Mouse (Mus musculus) limb, embryonic 13.5 days (tissue): ENCODE data around the gene Tuba1a. TPM values are rescaled to one million over a fixed set of nuclear protein-coding genes. Genes with fewer than 3 reads are reported as not detected.
"Not testable (repeated sequence)": the region's sequence is repeated elsewhere in the genome, so short reads cannot be mapped to it uniquely, and the experiment has no call there.

ENCODE experiments used
- ATAC-seq: fragments of 200-750 bp; cut with Nextera tagmentation; 2 replicates; pipeline ENCODE4 v1.8.0; 2017; ENCODE audit warnings: low read depth, moderate number of reproducible peaks, moderate TSS enrichment; ENCODE audit not compliant: low FRiP score
- H3K27ac ChIP-seq: fragments of 300-500 bp; sonication (generic); 2 replicates; pipeline ENCODE4 v1.5.1; 2015; ENCODE audit warnings: inconsistent platforms, mild to moderate bottlenecking, moderate library complexity
- H3K27me3 ChIP-seq: fragments of 300-500 bp; sonication (generic); 2 replicates; pipeline ENCODE4 v1.6.1; 2015; ENCODE audit warnings: mild to moderate bottlenecking, inconsistent platforms
- H3K36me3 ChIP-seq: fragments of 300-500 bp; sonication (generic); 2 replicates; pipeline ENCODE4 v1.6.1; 2015; ENCODE audit warnings: inconsistent platforms, mild to moderate bottlenecking, moderate library complexity
- H3K4me1 ChIP-seq: fragments of 300-500 bp; sonication (generic); 2 replicates; pipeline ENCODE4 v1.6.1; 2015; ENCODE audit warnings: inconsistent platforms
- H3K4me2 ChIP-seq: fragments of 300-500 bp; sonication (generic); replicated peaks from 2 replicates; pipeline ENCODE4 v1.6.1; 2015; ENCODE audit warnings: inconsistent platforms, mild to moderate bottlenecking, moderate library complexity
- H3K4me3 ChIP-seq: fragments of 300-500 bp; sonication (generic); 2 replicates; pipeline ENCODE4 v1.5.1; 2015; ENCODE audit warnings: moderate library complexity, mild to moderate bottlenecking, inconsistent platforms
- H3K9ac ChIP-seq: fragments of 300-500 bp; sonication (generic); 2 replicates; pipeline ENCODE4 v1.6.1; 2015; ENCODE audit warnings: mild to moderate bottlenecking, inconsistent platforms
- H3K9me3 ChIP-seq: fragments of 300-500 bp; sonication (generic); 2 replicates; pipeline ENCODE4 v1.6.1; 2016; ENCODE audit warnings: inconsistent platforms
- WGBS: fragments of 180-500 bp; shearing (Covaris S2); methylation state at CpG from one replicate; pipeline ENCODE4 v1.1.7; 2015; 5-methylcytosine and 5-hydroxymethylcytosine counted together
- polyA plus RNA-seq: library from polyadenylated mRNA; unstranded; fragments of >200 nt; fragmentation: Nextera tagmentation; extraction: Ambion mirVana; gene quantifications from 2 replicates; pipeline ENCODE4 v1.2.1, GENCODE M21; 2015

Tuba1a gene
- polyA plus RNA-seq, 1 experiment from 2014 or later = 1,426 TPM

DNA sequence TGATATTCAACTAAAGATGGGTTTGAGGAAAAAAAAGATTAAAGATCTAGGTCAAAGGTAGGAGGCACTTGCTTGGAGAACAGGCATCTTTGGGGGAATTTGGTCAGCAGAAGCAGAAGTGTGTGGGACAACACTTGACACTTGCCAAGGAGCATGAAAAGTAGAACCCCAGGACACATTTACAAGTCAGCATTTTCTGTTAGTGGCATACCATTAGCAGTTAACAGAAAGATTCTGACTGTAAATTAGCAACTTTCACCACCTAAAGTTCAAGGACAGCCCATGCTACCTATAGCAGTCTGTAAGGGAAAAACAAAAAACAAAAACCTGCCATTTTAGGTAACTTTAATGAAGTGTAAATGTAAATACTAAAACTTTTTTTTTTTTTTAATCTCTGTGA, 5.1 kb downstream of the Tuba1a start:
- H3K4me2 ChIP-seq = no peak overlapping the region
- ATAC-seq = no peak
- peaks cover 11% of the 10 kb centered on the region for H3K36me3 ChIP-seq
- H3K27me3 ChIP-seq = no peaks in the 10 kb centered on the region
- H3K27ac ChIP-seq = no peak overlapping the region
- no peak overlapping the region for H3K9ac ChIP-seq
- peaks cover 9% of the 10 kb centered on the region for H3K4me1 ChIP-seq
- no peak overlapping the region for H3K4me3 ChIP-seq
- 0 out of 2 replicates have a peak, but pooled peaks cover 4% of the 10 kb centered on the region for H3K9me3 ChIP-seq

DNA sequence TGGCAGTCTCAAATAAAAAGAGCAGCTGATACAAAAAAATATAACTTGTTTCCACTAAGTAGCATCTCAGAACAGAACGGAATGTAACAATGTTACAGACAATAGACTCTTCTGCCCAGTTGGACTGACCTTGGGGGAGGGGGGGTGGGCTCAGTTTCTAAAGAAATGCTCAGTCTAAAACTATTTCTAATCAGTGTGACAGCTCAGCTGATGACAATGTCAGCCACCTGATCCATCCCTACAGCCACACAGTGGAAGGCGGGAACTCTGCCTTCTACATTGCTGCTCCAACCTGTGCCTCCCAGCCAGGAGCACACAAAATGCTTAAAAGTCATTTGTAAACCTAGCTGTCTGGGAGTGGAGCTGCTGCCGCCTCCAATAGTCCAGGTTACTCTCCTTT, 5.6 kb downstream of the Tuba1a start:
- H3K36me3 ChIP-seq = peaks cover 11% of the 10 kb centered on the region
- no peak overlapping the region for H3K4me2 ChIP-seq
- no peak overlapping the region; the same call in 1 of the 2 replicates for H3K27ac ChIP-seq
- WGBS = 52% methylated on average over 3 of the region's 3 CpGs
- H3K4me3 ChIP-seq = no peak overlapping the region
- ATAC-seq = no peak
- H3K4me1 ChIP-seq = peaks cover 9% of the 10 kb centered on the region
- H3K9me3 ChIP-seq = 0 out of 2 replicates have a peak, but pooled peaks cover 4% of the 10 kb centered on the region
- no peak overlapping the region for H3K9ac ChIP-seq
- H3K27me3 ChIP-seq = no peaks in the 10 kb centered on the region

DNA sequence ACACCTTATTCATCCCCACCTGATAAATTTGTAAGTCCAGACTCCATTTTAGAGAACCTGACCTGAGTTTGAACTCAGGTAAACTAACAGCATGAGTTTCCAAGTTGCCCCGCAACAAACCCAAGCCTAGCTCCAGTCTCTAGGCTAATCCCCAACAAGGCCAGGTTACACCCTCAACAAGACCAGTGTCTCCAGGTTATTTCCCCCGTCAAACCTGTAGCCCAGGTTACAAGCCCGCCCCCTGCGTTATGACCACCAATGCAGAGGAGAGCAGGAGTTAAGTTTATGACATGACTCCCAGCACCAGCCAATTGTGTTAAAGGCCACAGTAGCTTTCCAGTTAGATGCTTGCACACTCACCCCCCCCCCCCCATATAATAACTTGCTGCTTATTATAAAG, 10.4 kb downstream of the Tuba1a start:
- Histone ChIP-seq H3K4me3 (no peak overlapping the region), H3K36me3 (no peaks in the 10 kb centered on the region), H3K27me3 (no peaks in the 10 kb centered on the region), H3K9ac (no peak overlapping the region), H3K4me1 (no peaks in the 10 kb centered on the region), H3K9me3 (0 out of 2 replicates have a peak, but pooled peaks cover 4% of the 10 kb centered on the region), H3K4me2 (no peak overlapping the region), H3K27ac (no peak overlapping the region)
- WGBS = 65% methylated on average over 4 of the region's 4 CpGs
- ATAC-seq = no peak

DNA sequence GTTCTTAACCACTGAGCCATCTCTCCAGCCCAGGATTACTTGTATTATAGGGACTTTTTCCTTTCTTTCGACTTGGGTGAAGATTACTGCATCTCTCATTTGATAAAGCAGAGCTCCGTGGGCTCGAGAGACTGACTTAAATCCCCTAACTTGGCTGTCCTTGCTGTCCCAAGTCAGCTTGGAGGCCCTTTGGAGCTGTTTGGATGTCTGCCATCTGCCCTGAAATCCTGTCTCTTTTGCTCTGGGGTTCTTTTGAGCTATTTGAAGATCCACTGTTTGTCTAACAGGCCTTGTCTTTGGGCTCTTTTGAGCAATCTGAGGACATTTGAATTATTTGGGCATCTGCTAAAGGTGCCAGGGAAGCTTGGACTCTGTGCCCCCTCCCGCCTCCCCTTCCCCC, 11.4 kb downstream of the Tuba1a start:
- Histone ChIP-seq H3K27ac (no peak overlapping the region), H3K36me3 (no peaks in the 10 kb centered on the region), H3K4me1 (no peaks in the 10 kb centered on the region), H3K4me2 (no peak overlapping the region), H3K4me3 (no peak overlapping the region), H3K9me3 (0 out of 2 replicates have a peak, but pooled peaks cover 4% of the 10 kb centered on the region), H3K27me3 (no peaks in the 10 kb centered on the region), H3K9ac (no peak overlapping the region)
- WGBS = 87% methylated on average over 4 of the region's 4 CpGs
- no peak for ATAC-seq

DNA sequence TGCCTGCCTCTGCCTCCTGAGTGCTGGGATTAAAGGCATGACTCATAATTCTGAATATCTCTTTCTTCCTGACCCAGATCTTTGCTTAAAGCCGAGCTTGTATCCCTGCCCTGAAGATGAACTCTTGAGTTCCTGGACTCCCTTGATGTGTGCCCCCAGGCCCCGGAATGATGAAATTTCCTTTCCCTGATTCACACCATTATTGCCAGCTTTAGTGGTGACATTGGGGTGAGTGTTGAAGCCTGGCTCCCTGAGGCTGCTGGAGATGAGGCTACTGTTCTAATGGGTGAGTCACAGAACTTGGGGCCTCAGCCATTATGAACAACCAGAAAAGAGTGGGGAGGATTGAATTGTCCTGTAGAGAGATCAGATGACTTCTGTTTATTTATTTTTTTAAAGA, 12.0 kb downstream of the Tuba1a start:
- no peak for ATAC-seq
- H3K9ac ChIP-seq = no peak overlapping the region
- no peaks in the 10 kb centered on the region for H3K4me1 ChIP-seq
- H3K27me3 ChIP-seq = no peaks in the 10 kb centered on the region
- no peak overlapping the region for H3K4me3 ChIP-seq
- 0 out of 2 replicates have a peak, but pooled peaks cover 4% of the 10 kb centered on the region for H3K9me3 ChIP-seq
- no peaks in the 10 kb centered on the region for H3K36me3 ChIP-seq
- H3K4me2 ChIP-seq = no peak overlapping the region
- no peak overlapping the region for H3K27ac ChIP-seq
- 71% methylated on average over 2 of the region's 2 CpGs for WGBS

DNA sequence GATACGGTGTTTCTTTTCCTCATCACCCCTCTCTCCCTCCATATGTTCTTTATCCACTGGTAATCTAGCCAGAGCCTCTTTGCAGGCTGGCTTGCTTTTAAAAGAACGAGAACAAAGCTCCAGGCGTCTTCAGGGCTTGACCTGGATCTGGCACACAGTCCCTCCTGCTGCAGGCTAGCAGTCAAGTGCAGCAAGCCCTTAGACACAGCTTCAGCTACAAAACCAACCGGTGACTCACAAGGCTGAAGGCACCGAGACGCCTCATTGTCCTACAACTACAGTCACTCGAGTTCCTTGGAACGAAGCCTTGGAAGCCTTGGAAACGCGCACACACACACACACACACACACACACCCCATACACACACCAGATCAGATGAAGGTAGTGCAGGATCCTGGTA, 12.7 kb downstream of the Tuba1a start:
- peaks cover 5% of the 10 kb centered on the region for H3K4me1 ChIP-seq
- H3K27ac ChIP-seq = no peak overlapping the region
- H3K4me2 ChIP-seq = no peak overlapping the region
- H3K4me3 ChIP-seq = no peak overlapping the region
- no peak overlapping the region for H3K9ac ChIP-seq
- no peaks in the 10 kb centered on the region for H3K36me3 ChIP-seq
- no peak for ATAC-seq
- WGBS = 65% methylated on average over 10 of the region's 10 CpGs
- no peaks in the 10 kb centered on the region for H3K27me3 ChIP-seq
- 0 out of 2 replicates have a peak, but pooled peaks cover 4% of the 10 kb centered on the region for H3K9me3 ChIP-seq

DNA sequence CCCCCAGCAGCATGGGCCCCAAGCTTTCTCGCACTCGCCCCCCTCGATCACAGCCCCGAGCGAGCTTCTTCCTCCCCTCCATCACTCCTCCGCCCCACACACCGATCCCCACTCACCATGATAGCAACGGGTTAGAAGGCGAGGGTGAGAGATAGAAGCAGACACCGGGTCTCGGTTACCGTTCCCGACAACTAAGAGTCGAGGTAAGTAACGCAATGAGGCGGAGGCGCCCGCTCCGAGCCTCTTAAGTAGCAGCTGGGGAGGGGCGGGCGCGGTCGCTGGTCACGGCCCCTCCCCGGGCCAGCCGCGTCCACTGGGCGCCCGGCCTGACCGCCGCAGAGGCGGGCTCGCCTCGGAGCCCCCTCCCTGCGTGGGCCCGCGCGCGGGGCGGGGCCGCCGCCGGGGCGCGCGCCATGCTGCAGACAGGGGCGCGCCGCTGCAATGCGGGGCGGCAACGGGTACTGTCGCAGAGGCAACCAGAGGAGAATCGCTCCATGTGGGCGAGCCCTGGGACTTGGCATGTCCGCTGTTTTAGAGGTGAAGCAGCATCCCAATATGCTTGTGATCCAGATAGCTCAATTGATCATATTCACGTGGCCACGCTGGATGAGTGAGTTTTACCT, 19.2 kb downstream of the Tuba1a start, which contains the start of gene Tuba1b:
Tuba1b (minus strand) TSS at position 349 of the 623 bp plus-strand sequence.
- Histone ChIP-seq H3K36me3 (peaks cover 10% of the 10 kb centered on the region), H3K4me1 (peaks cover 22% of the 10 kb centered on the region), H3K27ac (peak within 1 kb of the TSS; percentile 99), H3K27me3 (no peaks in the 10 kb centered on the region), H3K9ac (peak within 1 kb of the TSS; percentile 96), H3K4me3 (peak within 1 kb of the TSS; percentile 78), H3K4me2 (peak within 1 kb of the TSS; percentile 85), H3K9me3 (no peaks in the 10 kb centered on the region)
- WGBS = under 1% methylated on average over 54 of the region's 58 CpGs
- peak; percentile 96 for ATAC-seq

DNA sequence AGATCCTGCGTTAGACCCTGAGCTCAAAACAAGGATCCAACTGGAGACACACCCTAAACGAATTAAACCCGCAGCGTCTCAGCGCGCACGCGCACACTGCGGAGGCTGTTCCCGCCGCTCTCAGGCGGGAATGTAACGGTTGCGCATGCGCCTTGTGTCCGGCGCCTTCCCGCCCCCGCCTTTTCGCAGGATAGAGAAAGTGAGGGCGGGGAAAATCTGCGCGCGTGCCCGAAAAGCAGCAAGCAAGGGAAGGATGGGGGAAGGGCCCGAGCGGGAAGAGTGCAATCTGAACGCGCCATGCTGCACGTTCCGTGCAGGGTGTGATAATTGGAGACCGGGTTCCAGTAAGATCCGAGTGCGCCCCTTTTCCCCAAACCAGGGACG, 19.7 kb downstream of the Tuba1a start:
- Histone ChIP-seq H3K27ac (peak overlapping the region; percentile 99), H3K4me2 (peak overlapping the region; percentile 85), H3K4me1 (peaks cover 25% of the 10 kb centered on the region), H3K9ac (peak overlapping the region; percentile 96), H3K9me3 (no peaks in the 10 kb centered on the region), H3K27me3 (no peaks in the 10 kb centered on the region), H3K36me3 (peaks cover 10% of the 10 kb centered on the region), H3K4me3 (peak overlapping the region; percentile 78)
- under 1% methylated on average over 35 of the region's 35 CpGs for WGBS
- peak; percentile 87 for ATAC-seq

DNA sequence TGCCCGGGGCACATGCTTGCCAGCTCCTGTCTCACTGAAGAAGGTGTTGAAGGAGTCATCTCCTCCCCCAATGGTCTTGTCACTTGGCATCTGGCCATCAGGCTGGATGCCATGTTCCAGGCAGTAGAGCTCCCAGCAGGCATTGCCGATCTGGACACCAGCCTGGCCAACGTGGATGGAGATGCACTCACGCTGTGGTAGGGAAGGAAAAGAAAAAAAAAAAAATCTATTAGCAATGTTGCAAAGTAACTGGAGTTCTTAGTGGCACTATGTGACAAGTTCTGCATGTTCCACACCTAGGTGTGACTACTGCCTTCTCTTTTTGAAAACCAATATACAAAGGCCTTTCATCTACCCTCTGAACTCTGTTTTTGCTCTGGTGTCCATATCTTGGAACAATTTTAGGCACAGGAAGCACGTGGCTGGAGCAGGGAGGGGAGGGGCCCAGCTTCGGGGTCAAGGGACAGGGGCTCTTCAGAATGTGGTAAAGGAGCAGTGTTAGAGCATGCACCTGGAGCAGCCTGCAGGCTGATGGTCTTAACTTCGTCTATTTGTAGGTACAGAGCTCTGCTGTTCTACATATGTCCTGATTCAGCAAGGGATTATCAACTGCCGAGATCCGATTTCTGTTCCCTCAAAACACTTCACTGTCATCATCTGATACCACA, 20.4 kb downstream of the Tuba1a start:
- not testable (repeated sequence) for H3K9me3 ChIP-seq, H3K27me3 ChIP-seq, ATAC-seq
- H3K27ac ChIP-seq = peak overlapping the region; percentile 99
- 17% methylated on average over 8 of the region's 9 CpGs for WGBS
- H3K9ac ChIP-seq = peak overlapping the region; percentile 96
- peaks cover 10% of the 10 kb centered on the region for H3K36me3 ChIP-seq
- H3K4me3 ChIP-seq = peak overlapping the region; percentile 78
- peaks cover 30% of the 10 kb centered on the region for H3K4me1 ChIP-seq
- peak overlapping the region; percentile 85 for H3K4me2 ChIP-seq

DNA sequence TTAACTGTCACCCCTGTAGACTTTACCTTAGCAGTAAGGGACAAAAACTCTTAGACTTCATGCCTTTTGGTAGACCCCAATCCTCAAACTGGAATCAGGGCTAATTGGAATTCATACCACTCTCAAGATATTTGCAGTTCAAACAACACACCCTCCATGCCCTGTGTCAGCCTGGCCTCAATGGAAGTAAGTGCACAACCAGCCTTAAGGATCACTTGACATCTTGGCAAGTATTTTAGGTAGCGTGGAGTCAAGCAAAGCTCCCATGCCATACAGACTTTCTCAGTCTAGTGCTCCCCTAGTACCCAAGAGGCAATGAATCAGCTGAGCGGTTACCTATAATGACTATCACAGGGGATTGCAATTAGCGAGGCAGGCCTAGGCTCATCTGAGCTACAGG, 22.5 kb downstream of the Tuba1a start:
- no peak for ATAC-seq
- 74% methylated on average over 3 of the region's 3 CpGs for WGBS
- H3K9ac ChIP-seq = peak overlapping the region; percentile 25; the same call in 1 of the 2 replicates
- no peak overlapping the region for H3K4me3 ChIP-seq
- no peak overlapping the region for H3K4me2 ChIP-seq
- H3K27ac ChIP-seq = peak overlapping the region; percentile 44; the same call in 1 of the 2 replicates
- peaks cover 10% of the 10 kb centered on the region for H3K36me3 ChIP-seq
- H3K27me3 ChIP-seq = no peaks in the 10 kb centered on the region
- no peaks in the 10 kb centered on the region for H3K9me3 ChIP-seq
- H3K4me1 ChIP-seq = peaks cover 27% of the 10 kb centered on the region

DNA sequence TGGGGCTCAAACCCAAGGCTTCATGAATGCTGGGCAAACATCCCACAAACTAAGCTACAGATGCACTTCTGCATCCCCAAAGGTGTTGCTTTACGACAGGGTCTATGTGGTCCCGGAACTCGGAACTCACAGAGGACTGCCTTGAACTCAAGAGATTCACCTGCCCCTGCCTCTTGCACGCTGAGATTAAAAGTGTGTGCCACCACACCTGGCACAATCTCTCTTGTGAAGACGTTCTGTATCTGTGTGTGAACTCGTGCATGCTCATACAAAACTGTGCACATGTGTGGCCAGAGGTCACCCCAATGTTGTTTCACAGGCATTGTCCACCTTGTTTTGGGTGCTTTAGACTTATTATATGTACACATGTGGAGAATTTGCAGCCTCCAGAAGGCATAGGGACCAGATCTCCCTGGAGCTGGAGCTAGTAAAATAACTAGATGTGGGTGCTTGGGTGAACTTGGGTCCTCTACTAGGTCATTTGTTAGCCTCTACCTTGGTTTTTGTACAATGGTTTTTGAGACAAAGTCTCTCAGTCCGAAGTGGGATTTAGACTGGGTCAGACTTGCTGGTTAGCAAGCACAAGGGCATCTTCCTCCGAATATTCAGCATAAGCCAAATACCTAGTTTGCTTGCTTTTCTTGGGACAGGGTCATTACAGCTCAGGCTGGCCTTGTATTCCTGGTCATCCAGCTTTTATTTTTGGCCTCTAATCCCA, 23.3 kb downstream of the Tuba1a start:
- H3K9ac ChIP-seq = no peak overlapping the region
- no peak overlapping the region for H3K4me2 ChIP-seq
- 51% methylated on average over 8 of the region's 8 CpGs for WGBS
- H3K4me3 ChIP-seq = no peak overlapping the region
- H3K9me3 ChIP-seq = no peaks in the 10 kb centered on the region
- ATAC-seq = no peak
- peaks cover 10% of the 10 kb centered on the region for H3K36me3 ChIP-seq
- H3K4me1 ChIP-seq = peaks cover 18% of the 10 kb centered on the region
- H3K27ac ChIP-seq = no peak overlapping the region; the same call in 1 of the 2 replicates
- no peaks in the 10 kb centered on the region for H3K27me3 ChIP-seq

DNA sequence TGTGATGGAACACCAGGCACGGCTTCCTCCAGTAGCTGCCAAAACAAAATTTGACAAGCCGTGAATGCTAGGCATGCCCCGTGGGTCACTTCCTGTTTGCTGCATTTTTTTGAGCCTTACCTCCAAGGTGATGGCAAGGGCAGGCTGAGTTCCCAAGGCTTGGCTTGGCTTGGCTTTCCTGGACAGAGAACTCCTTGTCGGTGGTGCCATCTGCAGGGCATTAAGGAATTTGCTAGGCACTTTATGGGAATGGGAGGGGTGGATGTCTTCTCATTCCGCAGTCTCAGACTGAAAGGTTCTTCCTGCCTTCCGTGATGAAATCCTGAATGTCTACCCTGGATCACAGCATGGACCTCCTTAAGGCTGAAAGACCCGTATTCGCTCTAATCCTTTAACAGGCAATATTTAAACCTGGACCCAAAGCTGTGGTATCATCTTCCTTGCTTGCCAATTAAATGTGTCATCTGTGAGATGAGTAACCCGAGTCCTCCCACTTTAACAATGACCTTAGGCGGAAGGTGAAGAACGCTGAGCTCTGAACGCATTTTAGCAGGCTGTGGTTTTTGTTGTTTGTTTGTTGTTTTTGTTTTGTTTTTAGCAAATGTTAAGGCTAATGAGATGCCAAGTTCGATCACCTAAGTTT, 24.8 kb downstream of the Tuba1a start:
- no peak overlapping the region for H3K4me2 ChIP-seq
- ATAC-seq = peak; percentile 62
- WGBS = 10% methylated on average over 13 of the region's 13 CpGs

More for the DNA sequence above, 24.8 kb downstream of the Tuba1a start:
- H3K4me3 ChIP-seq = no peak overlapping the region
- H3K27ac ChIP-seq = peak overlapping the region; percentile 1; the same call in 1 of the 2 replicates
- peaks cover 18% of the 10 kb centered on the region for H3K4me1 ChIP-seq
- no peaks in the 10 kb centered on the region for H3K27me3 ChIP-seq
- no peak overlapping the region for H3K9ac ChIP-seq
- peaks cover 10% of the 10 kb centered on the region for H3K36me3 ChIP-seq
- H3K9me3 ChIP-seq = no peaks in the 10 kb centered on the region
